Mouse (Mus musculus) ES-E14 (cell line): ENCODE data around the gene Timp1.

Experiments used
- CHD2 ChIP-seq: IDR thresholded peaks from 2 replicates; pipeline ENCODE4 v1.6.1; 2014; ENCODE audit warnings: mild to moderate bottlenecking, low read depth, low read length, inconsistent platforms
- HCFC1 ChIP-seq: IDR thresholded peaks from 2 replicates; pipeline ENCODE4 v1.6.1; 2012; ENCODE audit warnings: low read length, inconsistent platforms, borderline replicate concordance; ENCODE audit not compliant: insufficient read depth
- MAFK ChIP-seq: IDR thresholded peaks from 2 replicates; pipeline ENCODE4 v1.6.1; 2014; ENCODE audit warnings: mild to moderate bottlenecking, low read depth, low read length, inconsistent platforms; ENCODE audit not compliant: insufficient read depth
- ZC3H11A ChIP-seq: IDR thresholded peaks from 2 replicates; pipeline ENCODE4 v1.6.1; 2012; ENCODE audit warnings: low read depth, mild to moderate bottlenecking, inconsistent platforms, low read length, borderline replicate concordance
- ZNF384 ChIP-seq: IDR thresholded peaks from 2 replicates; pipeline ENCODE4 v1.6.1; 2012; ENCODE audit warnings: low read depth, low read length, inconsistent platforms

DNA sequence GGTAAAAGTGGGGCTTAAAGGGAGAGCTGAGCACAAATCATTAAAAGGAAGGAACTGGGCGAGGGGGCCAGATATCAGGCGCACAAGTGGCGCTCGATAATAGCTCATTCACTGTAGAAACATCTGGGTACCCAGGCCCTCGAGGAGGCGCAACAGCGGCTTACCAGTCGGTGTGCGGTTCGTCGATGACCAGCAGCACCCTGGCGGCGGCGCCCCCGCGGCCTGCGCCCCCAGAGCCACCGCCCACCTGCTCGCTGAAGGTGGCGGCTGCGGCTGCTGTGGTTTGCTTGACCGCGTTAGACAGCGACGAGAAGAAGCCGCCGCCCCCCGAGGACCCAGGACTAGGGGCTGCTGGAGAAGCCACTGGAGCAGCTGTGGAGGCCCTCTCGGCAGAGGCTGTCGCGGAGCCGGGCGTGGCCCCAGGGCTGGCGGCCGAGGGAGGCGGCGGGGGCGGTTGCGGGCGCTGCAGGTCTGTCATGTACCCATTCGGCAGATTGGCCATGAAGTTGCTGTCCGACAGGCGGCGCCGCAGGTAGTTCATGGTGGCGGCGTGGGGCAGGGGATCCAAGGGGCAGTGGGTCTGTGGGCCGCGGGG is 50.4 kb downstream of the Timp1 start:
- TF ChIP-seq HCFC1, result no peak; the same call in 1 of the 2 replicates
- TF ChIP-seq CHD2, result no peak
- no peak for TF ChIP-seq ZNF384
- no peak for TF ChIP-seq MAFK
- TF ChIP-seq ZC3H11A, result no peak
